In the genomic region with DNA sequence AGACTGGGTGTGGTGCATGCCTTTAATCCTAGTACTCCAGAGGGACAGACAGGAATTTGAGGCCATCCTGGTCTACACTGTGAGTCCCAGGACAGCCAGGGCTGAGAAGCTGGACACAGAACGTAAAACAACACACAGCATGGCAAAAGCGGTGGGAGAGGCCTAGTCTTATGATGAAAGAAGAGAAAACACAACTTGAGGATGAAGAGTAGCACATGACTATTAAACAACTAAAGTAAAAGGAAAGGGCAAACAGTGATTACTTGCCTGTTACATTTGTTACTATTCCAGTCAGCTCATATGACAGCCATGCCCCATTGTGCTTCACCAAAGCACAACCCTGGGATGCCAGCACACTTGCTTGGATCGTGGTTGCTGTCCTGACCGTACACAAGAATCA, we compare ENCODE assay signal across 24 mouse cellular contexts. TPM values are rescaled to one million over a fixed set of nuclear protein-coding genes. Genes with fewer than 3 reads are reported as not detected.
DNase-seq lines count a peak whose midpoint lies in the region; ATAC-seq and TF ChIP-seq lines count a peak whose summit lies in the region.
"Had no signal": no experiment of that assay in that cellular context is flagged by ENCODE, and none has a peak within 500 bp of the region (broad histone marks: within the 10 kb centered on the region; RNA-seq: fewer than 3 reads in every experiment).

No protein-coding gene starts in this region.

- 76% methylated on average over 4 of the region's 4 CpGs for WGBS in kidney, adult 2 months
- WGBS in lung, adult 2 months, result 62% methylated on average over 4 of the region's 4 CpGs
- WGBS in lung, postnatal 0 days, result 61% methylated on average over 4 of the region's 4 CpGs

- TF ChIP-seq EP300 in lung, postnatal 0 days (IDR thresholded peaks at IDR 0.05), result no peak

- ATAC-seq in lung, postnatal 0 days, result peak; percentile 53
- ATAC-seq in erythroid progenitor cell, adult 5-6 weeks (replicated peaks; ENCODE audit: low FRiP score, poor library complexity, severe bottlenecking), result 0 out of 2 replicates have a peak, but pooled peaks have one; percentile 2
- ATAC-seq: forebrain, embryonic 15.5 days; hindbrain, embryonic 16.5 days had no signal

- no peak for TF ChIP-seq CTCF in kidney, adult 2 months (conservative IDR thresholded peaks at IDR 0.05; ENCODE audit: insufficient read depth, insufficient read length, low read depth, low read length)
- no peak for TF ChIP-seq CTCF in lung, adult 2 months (IDR thresholded peaks at IDR 0.05; ENCODE audit: insufficient read depth, low read length)
- no peak for TF ChIP-seq CTCF in lung, postnatal 0 days (IDR thresholded peaks at IDR 0.05)

- no peak for TF ChIP-seq POLR2A in kidney, adult 2 months (IDR thresholded peaks at IDR 0.05; ENCODE audit: low read depth, low read length)
- TF ChIP-seq POLR2A in lung, adult 2 months (IDR thresholded peaks at IDR 0.05; ENCODE audit: borderline replicate concordance, extremely low read depth, low read depth, low read length), result peak; percentile 7; the same call in 1 of the 2 replicates

- peaks cover 20% of the 10 kb centered on the region for H3K4me1 ChIP-seq in kidney, adult 2 months (ENCODE audit: control insufficient read depth, insufficient read depth, low read length)
- peaks cover 31% of the 10 kb centered on the region for H3K4me1 ChIP-seq in lung, adult 2 months (ENCODE audit: control insufficient read depth, insufficient read depth, low read length)
- H3K4me1 ChIP-seq in lung, postnatal 0 days (ENCODE audit: insufficient read depth, low read depth, low read length), result peaks cover 13% of the 10 kb centered on the region; the same call in 1 of the 2 replicates
- H3K4me1 ChIP-seq: embryonic facial prominence, embryonic 12.5 days; forebrain, embryonic 12.5 days; forebrain, embryonic 15.5 days; hindbrain, embryonic 13.5 days had no signal

- peak overlapping the region; percentile 88 for H3K27ac ChIP-seq in kidney, adult 2 months (ENCODE audit: insufficient read depth, low read depth, low read length)
- peak overlapping the region; percentile 74 for H3K27ac ChIP-seq in lung, postnatal 0 days (ENCODE audit: low read length)
- H3K27ac ChIP-seq: embryonic facial prominence, embryonic 12.5 days; embryonic facial prominence, embryonic 15.5 days; forebrain, embryonic 12.5 days; forebrain, embryonic 15.5 days; hindbrain, embryonic 10.5 days; hindbrain, embryonic 13.5 days had no signal

- no peaks in the 10 kb centered on the region for H3K27me3 ChIP-seq in kidney, adult 2 months (replicated peaks; ENCODE audit: control insufficient read depth, insufficient read depth, low read length)
- H3K27me3 ChIP-seq in lung, postnatal 0 days (replicated peaks; ENCODE audit: insufficient read depth, low read length), result no peaks in the 10 kb centered on the region
- H3K27me3 ChIP-seq: CH12.LX; embryonic facial prominence, embryonic 12.5 days; embryonic facial prominence, embryonic 15.5 days; forebrain, embryonic 12.5 days; forebrain, embryonic 15.5 days; hindbrain, embryonic 13.5 days had no signal

- no peak overlapping the region for H3K9ac ChIP-seq in lung, postnatal 0 days (replicated peaks; ENCODE audit: low read depth)
- H3K9ac ChIP-seq: embryonic facial prominence, embryonic 12.5 days; embryonic facial prominence, embryonic 15.5 days; forebrain, embryonic 12.5 days; forebrain, embryonic 15.5 days; hindbrain, embryonic 13.5 days had no signal

- no peak for DNase-seq in kidney, adult 2 months
- DNase-seq in kidney, postnatal 14 days, result no peak
- DNase-seq in lung, adult 2 months, result no peak
- no peak for DNase-seq in lung, postnatal 36 days
- peak; percentile 53 for DNase-seq in lung, postnatal 0 days (ENCODE audit: low spot score)
- DNase-seq in lung, adult 18-20 months, result no peak
- DNase-seq: B cell, adult 2 months; cerebellum, adult 11 months; cerebellum, adult 2 months; cerebellum, adult 9-11 months; cerebellum, postnatal 25 days; gastrocnemius, postnatal 10 days; heart, adult 11 months had no signal

- no peaks in the 10 kb centered on the region for H3K36me3 ChIP-seq in kidney, adult 2 months (ENCODE audit: control insufficient read depth, insufficient read depth, low read length)
- no peaks in the 10 kb centered on the region for H3K36me3 ChIP-seq in lung, postnatal 0 days (ENCODE audit: insufficient read depth, low read length)
- H3K36me3 ChIP-seq: embryonic facial prominence, embryonic 12.5 days; embryonic facial prominence, embryonic 15.5 days; forebrain, embryonic 12.5 days; forebrain, embryonic 15.5 days; G1E; hindbrain, embryonic 10.5 days; hindbrain, embryonic 13.5 days had no signal

- H3K9me3 ChIP-seq in lung, postnatal 0 days (ENCODE audit: low read length), result no peaks in the 10 kb centered on the region
- H3K9me3 ChIP-seq: embryonic facial prominence, embryonic 12.5 days; embryonic facial prominence, embryonic 15.5 days; forebrain, embryonic 12.5 days; forebrain, embryonic 15.5 days; hindbrain, embryonic 10.5 days; hindbrain, embryonic 13.5 days had no signal

- H3K4me3 ChIP-seq in kidney, adult 2 months (ENCODE audit: insufficient read depth, low read depth, low read length), result no peak overlapping the region
- no peak overlapping the region for H3K4me3 ChIP-seq in lung, adult 2 months (replicated peaks; ENCODE audit: extremely low read depth, low read depth, low read length)
- H3K4me3 ChIP-seq in lung, postnatal 0 days (ENCODE audit: low read depth, low read length), result no peak overlapping the region
- H3K4me3 ChIP-seq: embryonic facial prominence, embryonic 12.5 days; embryonic facial prominence, embryonic 15.5 days; forebrain, embryonic 12.5 days; forebrain, embryonic 15.5 days; hindbrain, embryonic 10.5 days; hindbrain, embryonic 13.5 days had no signal

- H3K4me2 ChIP-seq in lung, postnatal 0 days (replicated peaks; ENCODE audit: low read depth, low read length), result 0 out of 2 replicates have a peak overlapping the region, but pooled peaks have one; percentile 8
- H3K4me2 ChIP-seq: embryonic facial prominence, embryonic 12.5 days; embryonic facial prominence, embryonic 15.5 days; forebrain, embryonic 12.5 days; forebrain, embryonic 15.5 days; heart, embryonic 11.5 days; hindbrain, embryonic 13.5 days had no signal

RNA-seq across cellular contexts. Expression of a gene that starts 13.8 kb away (rescaled TPM):
- polyA plus RNA-seq in kidney, adult 2 months (2012; rRNA removed), result 37.1 and 43.1 TPM in 2 replicates
- 69.4 and 80.4 TPM in 2 replicates for polyA plus RNA-seq in lung, adult 2 months (2012; rRNA removed)
- polyA plus RNA-seq in lung, postnatal 0 days (2015; fragmentation: Nextera tagmentation; extraction: Ambion mirVana), result 26.4 and 29.6 TPM in 2 replicates
- total RNA-seq in erythroid progenitor cell, adult 5-6 weeks (2015; ENCODE audit: low replicate concordance), result 33.2 and 40.7 TPM in 2 replicates
- 21.6 and 26.4 TPM in 2 replicates for total RNA-seq in erythroid progenitor cell, adult 5-6 weeks (2017; ENCODE audit: low replicate concordance)
- total RNA-seq: G1E had no signal
- polyA plus RNA-seq: G1E had no signal

RNA-seq across cellular contexts. Expression of a gene that starts 43.9 kb away (rescaled TPM):
- 23.0 and 26.3 TPM in 2 replicates for polyA plus RNA-seq in kidney, adult 2 months (2012; rRNA removed)
- 62.4 and 74.1 TPM in 2 replicates for polyA plus RNA-seq in lung, adult 2 months (2012; rRNA removed)
- 72.1 and 82.0 TPM in 2 replicates for polyA plus RNA-seq in lung, postnatal 0 days (2015; fragmentation: Nextera tagmentation; extraction: Ambion mirVana)
- 3.6 TPM in 1 of 2 replicates, not detected in the other for total RNA-seq in erythroid progenitor cell, adult 5-6 weeks (2015; ENCODE audit: low replicate concordance)
- not detected in 2 replicates for total RNA-seq in erythroid progenitor cell, adult 5-6 weeks (2017; ENCODE audit: low replicate concordance)
- total RNA-seq: G1E had no signal
- polyA plus RNA-seq: G1E had no signal
